Mouse (Mus musculus): ENCODE data around the gene Helt. TPM values are rescaled to one million over a fixed set of nuclear protein-coding genes. Genes with fewer than 3 reads are reported as not detected.

The Helt gene
- total RNA-seq (2014; rRNA removed) (0.90 and 0.92 TPM in 2 replicates), polyA plus RNA-seq (2015; fragmentation: Nextera tagmentation; extraction: Ambion mirVana) (0.81 and 1.4 TPM in 2 replicates)

DNA sequence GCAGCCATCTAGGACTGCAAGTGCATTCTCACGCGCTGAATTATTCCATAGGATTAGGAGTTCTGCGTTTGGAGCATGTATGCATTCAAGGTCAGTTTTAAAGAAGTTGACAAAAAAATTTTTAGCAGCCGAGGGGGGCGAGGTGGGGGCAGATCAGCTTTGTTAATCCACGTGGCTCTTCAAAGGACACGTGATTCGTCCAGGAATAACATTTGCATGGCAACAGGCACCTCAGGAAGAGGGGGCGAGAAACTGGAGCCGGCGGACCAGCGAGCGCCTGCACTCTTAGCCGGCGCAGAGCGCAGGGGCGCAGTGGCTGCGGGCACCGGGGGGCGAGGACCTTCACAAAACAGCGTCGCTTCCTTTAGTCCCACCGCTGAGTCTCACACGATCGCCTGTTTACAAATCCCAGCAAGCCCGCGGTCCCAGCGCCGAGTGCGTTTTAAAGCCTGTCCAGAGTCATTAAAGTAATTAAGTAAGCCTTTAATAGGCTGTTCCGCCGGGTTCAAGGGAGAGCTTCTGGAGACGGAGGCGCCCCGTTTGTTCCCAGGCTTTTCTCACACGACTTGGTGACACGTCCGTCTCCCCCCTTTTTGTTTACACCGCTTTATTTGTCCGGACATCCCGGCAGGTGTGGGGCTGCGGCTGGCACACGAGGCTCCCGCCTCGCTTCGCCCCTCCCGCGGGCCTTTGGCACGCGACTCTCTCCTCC lies at the start of gene Helt:
Helt (minus strand) TSS at position 491 of the 712 bp plus-strand sequence.
- ATAC-seq (peak; percentile 30; the same call in 1 of the 2 replicates), DNase-seq (peak; percentile 20)
- H3K4me2 ChIP-seq (ENCODE audit: low read depth) = peak within 1 kb of the TSS; percentile 47
- H3K9ac ChIP-seq = no peak within 1 kb of the TSS
- 0 out of 2 replicates have a peak, but pooled peaks cover 4% of the 10 kb centered on the region for H3K4me1 ChIP-seq (ENCODE audit: insufficient read depth)
- WGBS = under 1% methylated on average over 50 of the region's 50 CpGs
- no peaks in the 10 kb centered on the region for H3K36me3 ChIP-seq (ENCODE audit: insufficient read depth)
- TF ChIP-seq CTCF (IDR thresholded peaks at IDR 0.05; ENCODE audit: low read depth) = no peak
- peak within 1 kb of the TSS; percentile 19 for H3K4me3 ChIP-seq (ENCODE audit: low read depth, low read length)
- H3K27me3 ChIP-seq (ENCODE audit: insufficient read depth, low read length) = peaks cover 76% of the 10 kb centered on the region
- H3K9me3 ChIP-seq (ENCODE audit: low read length) = no peaks in the 10 kb centered on the region
- no peak within 1 kb of the TSS for H3K27ac ChIP-seq (ENCODE audit: low read depth, low read length)

- H3K9ac ChIP-seq = no peak overlapping the region
- no peak for ATAC-seq
- no peak for TF ChIP-seq CTCF (IDR thresholded peaks at IDR 0.05; ENCODE audit: low read depth)
- H3K36me3 ChIP-seq (ENCODE audit: insufficient read depth) = no peaks in the 10 kb centered on the region
- H3K9me3 ChIP-seq (ENCODE audit: low read length) = no peaks in the 10 kb centered on the region
- no peak overlapping the region for H3K4me3 ChIP-seq (ENCODE audit: low read depth, low read length)
- 74% methylated on average over 13 of the region's 13 CpGs for WGBS
- no peak for DNase-seq
- H3K27ac ChIP-seq (ENCODE audit: low read depth, low read length) = no peak overlapping the region
- no peak overlapping the region for H3K4me2 ChIP-seq (ENCODE audit: low read depth)
- H3K4me1 ChIP-seq (ENCODE audit: insufficient read depth) = no peaks in the 10 kb centered on the region
- no peaks in the 10 kb centered on the region for H3K27me3 ChIP-seq (ENCODE audit: insufficient read depth, low read length)
Observed at GRCm38 (mm10) chr8:46342272-46342671, 47.8 kb upstream of the Helt start.

- Histone ChIP-seq H3K9me3 (ENCODE audit: low read length) (no peaks in the 10 kb centered on the region), H3K4me1 (ENCODE audit: insufficient read depth) (no peaks in the 10 kb centered on the region), H3K4me2 (ENCODE audit: low read depth) (no peak overlapping the region), H3K9ac (no peak overlapping the region), H3K27me3 (ENCODE audit: insufficient read depth, low read length) (no peaks in the 10 kb centered on the region), H3K4me3 (ENCODE audit: low read depth, low read length) (no peak overlapping the region), H3K27ac (ENCODE audit: low read depth, low read length) (no peak overlapping the region), H3K36me3 (ENCODE audit: insufficient read depth) (no peaks in the 10 kb centered on the region)
- ATAC-seq (no peak), DNase-seq (no peak)
- no peak for TF ChIP-seq CTCF (IDR thresholded peaks at IDR 0.05; ENCODE audit: low read depth)
- WGBS = 88% methylated on average over 14 of the region's 14 CpGs
Observed at GRCm38 (mm10) chr8:46340381-46341273, 46.2 kb upstream of the Helt start.

- H3K36me3 ChIP-seq (ENCODE audit: insufficient read depth) = no peaks in the 10 kb centered on the region
- 51% methylated on average over 5 of the region's 5 CpGs for WGBS
- no peak for TF ChIP-seq CTCF (IDR thresholded peaks at IDR 0.05; ENCODE audit: low read depth)
Observed at GRCm38 (mm10) chr8:46339317-46339716, 44.8 kb upstream of the Helt start.

GRCm38 (mm10) chr8:46336351-46336750 lies 41.9 kb upstream of the Helt start:
- H3K27ac ChIP-seq (ENCODE audit: low read depth, low read length) = no peak overlapping the region
- no peak for DNase-seq
- H3K4me1 ChIP-seq (ENCODE audit: insufficient read depth) = no peaks in the 10 kb centered on the region
- no peak overlapping the region for H3K4me2 ChIP-seq (ENCODE audit: low read depth)
- no peak overlapping the region for H3K9ac ChIP-seq
- no peaks in the 10 kb centered on the region for H3K9me3 ChIP-seq (ENCODE audit: low read length)
- no peak overlapping the region for H3K4me3 ChIP-seq (ENCODE audit: low read depth, low read length)
- 97% methylated on average over 8 of the region's 8 CpGs for WGBS
- no peak for ATAC-seq
- no peaks in the 10 kb centered on the region for H3K36me3 ChIP-seq (ENCODE audit: insufficient read depth)
- TF ChIP-seq CTCF (IDR thresholded peaks at IDR 0.05; ENCODE audit: low read depth) = no peak
- H3K27me3 ChIP-seq (ENCODE audit: insufficient read depth, low read length) = no peaks in the 10 kb centered on the region

More at GRCm38 (mm10) chr8:46339317-46339716, 44.8 kb upstream of the Helt start:
- ATAC-seq (no peak), DNase-seq (no peak)
- Histone ChIP-seq H3K4me2 (ENCODE audit: low read depth) (no peak overlapping the region), H3K4me1 (ENCODE audit: insufficient read depth) (no peaks in the 10 kb centered on the region), H3K9ac (no peak overlapping the region), H3K27ac (ENCODE audit: low read depth, low read length) (no peak overlapping the region), H3K4me3 (ENCODE audit: low read depth, low read length) (no peak overlapping the region), H3K9me3 (ENCODE audit: low read length) (no peaks in the 10 kb centered on the region), H3K27me3 (ENCODE audit: insufficient read depth, low read length) (no peaks in the 10 kb centered on the region)

- no peak for TF ChIP-seq CTCF (IDR thresholded peaks at IDR 0.05; ENCODE audit: low read depth)
- no peak for DNase-seq
- no peak overlapping the region for H3K4me3 ChIP-seq (ENCODE audit: low read depth, low read length)
- no peaks in the 10 kb centered on the region for H3K4me1 ChIP-seq (ENCODE audit: insufficient read depth)
- H3K9ac ChIP-seq = no peak overlapping the region
- H3K9me3 ChIP-seq (ENCODE audit: low read length) = no peaks in the 10 kb centered on the region
- 85% methylated on average over 7 of the region's 7 CpGs for WGBS
- H3K27ac ChIP-seq (ENCODE audit: low read depth, low read length) = no peak overlapping the region
- H3K27me3 ChIP-seq (ENCODE audit: insufficient read depth, low read length) = no peaks in the 10 kb centered on the region
- no peak for ATAC-seq
- no peaks in the 10 kb centered on the region for H3K36me3 ChIP-seq (ENCODE audit: insufficient read depth)
- H3K4me2 ChIP-seq (ENCODE audit: low read depth) = no peak overlapping the region
Observed at GRCm38 (mm10) chr8:46332389-46333061, 38.1 kb upstream of the Helt start.

Data from forebrain, postnatal 0 days (tissue).